Mouse (Mus musculus) cerebellum, postnatal 36 days (tissue): Measurements from ENCODE around the gene Rbm33.
A peak's percentile ranks its signal among the peaks of the same experiment; 100 is the strongest.

ENCODE experiments used
- DNase-seq, 2 experiments: peaks; one replicate each; pipeline ENCODE4 v3.0.0; 2021 to 2022; ENCODE audit warnings: mixed read lengths in 2 of 2

Gene Rbm33

DNA sequence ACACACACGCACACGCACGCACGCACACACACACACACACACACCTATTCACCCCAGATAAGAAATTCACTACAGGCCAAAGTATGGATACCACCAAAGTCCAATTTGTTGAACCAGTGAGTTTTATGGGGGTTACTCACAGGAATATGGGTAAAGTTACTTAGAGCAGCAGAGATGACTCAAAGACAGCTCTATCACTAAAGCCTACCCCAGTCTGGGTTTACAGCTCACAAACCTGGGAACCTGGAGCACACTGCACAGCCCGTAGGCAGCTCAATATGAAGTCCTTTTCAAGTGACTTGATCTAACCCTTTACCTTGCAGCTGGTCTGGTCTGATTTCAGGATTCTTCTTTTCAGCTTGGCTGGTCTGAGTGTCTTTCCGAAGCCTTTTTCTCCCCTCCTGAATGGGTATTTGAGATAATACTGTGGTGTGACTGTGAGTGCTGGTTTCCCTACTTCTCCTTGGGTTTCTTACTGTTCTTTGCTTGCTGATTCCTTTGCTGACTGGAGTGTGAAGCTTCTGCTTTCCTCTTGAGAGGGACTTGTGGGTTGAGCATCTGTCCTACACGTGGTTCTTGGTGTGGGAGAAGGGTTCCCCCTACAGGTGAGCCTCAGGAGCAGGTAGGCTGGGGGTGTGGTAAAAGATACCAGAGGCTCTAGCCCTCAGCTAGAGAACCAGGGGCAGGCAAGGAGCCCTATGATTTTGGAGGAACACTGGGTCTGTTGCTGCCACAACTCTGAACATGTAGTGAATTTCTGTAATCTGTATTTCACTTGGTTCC, 12.3 kb downstream of the Rbm33 start:
- peak; percentile 40 to 53 for DNase-seq

DNA sequence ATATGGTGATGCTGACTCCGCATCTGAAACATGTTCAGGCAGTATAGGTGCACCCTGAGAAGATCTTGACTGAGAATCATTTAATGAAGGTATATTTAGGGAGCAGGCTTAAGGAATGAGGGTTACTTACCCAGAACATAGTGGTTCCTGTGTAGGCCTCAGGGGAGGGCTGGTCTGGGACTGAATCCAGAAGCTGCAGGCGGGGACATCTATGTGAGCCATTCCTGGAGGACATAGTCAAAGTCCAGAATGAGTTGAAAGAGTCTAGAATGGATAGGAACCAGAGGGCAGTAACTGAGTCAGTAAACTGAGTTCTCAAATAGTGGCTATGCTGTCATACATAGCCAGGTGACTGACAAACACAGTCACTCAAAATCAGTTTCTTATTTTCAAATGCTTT, 16.8 kb downstream of the Rbm33 start:
- peak in 1 of 2 experiments; percentile 19 for DNase-seq

GRCm38 (mm10) chr5:28351857-28352513, 35.1 kb downstream of the Rbm33 start:
- no peak for DNase-seq

GRCm38 (mm10) chr5:28355614-28356013, 38.7 kb downstream of the Rbm33 start:
- no peak for DNase-seq

DNA sequence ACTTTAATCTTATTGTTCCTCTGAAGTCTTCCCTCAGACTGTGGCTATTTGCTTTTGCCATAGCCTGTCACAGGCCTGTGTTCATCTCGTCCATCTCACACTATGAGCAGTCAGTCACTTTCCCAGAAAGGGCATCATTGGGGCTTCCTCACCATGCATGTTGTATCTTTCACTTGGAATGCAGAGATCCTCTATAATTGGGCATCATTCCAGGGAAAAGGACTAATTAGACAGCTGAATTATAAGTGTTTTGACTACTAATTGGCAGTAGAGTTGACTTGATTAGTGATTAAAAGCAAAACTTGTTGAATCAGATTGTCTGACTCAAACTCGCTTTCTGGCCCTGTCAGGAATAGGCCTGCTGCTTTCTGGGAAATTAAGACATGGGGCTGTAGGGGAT, 43.8 kb downstream of the Rbm33 start:
- DNase-seq, result no peak

GRCm38 (mm10) chr5:28368056-28368455, 51.1 kb downstream of the Rbm33 start:
- DNase-seq, result peak in 1 of 2 experiments; percentile 11

- DNase-seq, result no peak
These were observed 53.9 kb downstream of the Rbm33 start for GRCm38 (mm10) chr5:28370836-28371235.

DNA sequence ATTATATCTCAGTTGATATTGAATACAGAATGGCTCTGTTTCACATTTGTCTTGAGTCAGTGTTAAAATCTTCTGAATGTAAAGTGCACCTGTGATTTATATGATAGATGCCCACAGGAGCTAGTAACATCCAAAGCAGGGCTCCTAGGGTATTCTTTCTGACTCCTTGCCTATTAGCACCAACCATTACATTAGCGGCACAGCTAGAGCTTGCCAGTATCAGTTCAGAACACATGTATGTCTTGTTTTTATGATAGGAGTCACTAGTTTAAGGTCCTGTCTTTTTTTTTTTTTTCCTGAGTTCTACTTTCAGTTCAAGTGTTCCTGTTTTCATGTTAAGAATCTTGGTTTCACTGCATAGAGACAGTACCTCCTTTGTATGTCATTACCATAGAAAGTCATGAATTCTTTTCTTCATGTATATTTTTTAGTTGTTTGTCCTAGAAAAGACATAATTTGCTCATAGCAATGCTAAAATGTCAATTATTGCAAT, 55.3 kb downstream of the Rbm33 start:
- DNase-seq, result no peak

DNA sequence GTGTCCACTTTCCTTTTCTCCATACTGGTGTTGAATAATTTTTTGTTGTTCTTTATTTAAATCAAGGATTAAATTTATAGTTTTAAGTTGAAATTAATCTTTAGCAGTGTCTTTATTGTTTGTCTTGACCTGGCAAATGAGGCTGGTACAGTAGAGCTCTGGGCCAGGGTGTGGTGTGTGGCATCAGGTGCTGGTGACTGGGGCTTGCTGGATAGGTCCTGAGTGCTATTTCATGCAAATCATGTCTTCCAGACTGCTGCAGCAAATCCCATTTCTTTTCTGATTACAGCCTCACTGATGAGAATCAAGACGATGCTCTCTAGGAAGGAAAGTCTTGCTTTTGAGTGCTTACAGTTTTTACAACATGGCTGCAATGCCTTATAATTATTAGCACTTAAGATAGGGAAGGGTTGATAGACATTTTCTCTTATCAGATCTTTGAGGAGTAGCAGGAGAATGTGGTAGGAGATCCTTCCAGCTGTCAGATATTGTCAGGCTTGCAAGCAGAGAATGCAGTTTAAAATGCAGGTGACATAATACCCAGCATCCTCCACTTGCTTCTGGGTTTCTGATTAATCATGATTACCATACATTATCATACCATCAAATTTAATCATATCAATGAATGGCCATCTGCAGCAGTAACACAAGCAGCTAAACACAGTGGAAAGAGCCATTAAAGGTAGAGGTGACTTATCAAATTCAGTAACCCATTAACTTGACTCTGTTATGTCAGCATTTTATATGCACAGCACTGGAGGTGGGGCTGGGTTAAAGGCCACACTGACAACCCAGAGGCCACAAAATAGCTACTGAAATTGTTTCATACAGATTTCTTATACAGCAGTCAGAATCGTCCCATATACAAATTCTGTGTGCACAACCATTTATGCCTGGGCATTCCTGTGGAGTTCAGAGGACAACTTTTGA, 56.8 kb downstream of the Rbm33 start:
- no peak for DNase-seq

DNA sequence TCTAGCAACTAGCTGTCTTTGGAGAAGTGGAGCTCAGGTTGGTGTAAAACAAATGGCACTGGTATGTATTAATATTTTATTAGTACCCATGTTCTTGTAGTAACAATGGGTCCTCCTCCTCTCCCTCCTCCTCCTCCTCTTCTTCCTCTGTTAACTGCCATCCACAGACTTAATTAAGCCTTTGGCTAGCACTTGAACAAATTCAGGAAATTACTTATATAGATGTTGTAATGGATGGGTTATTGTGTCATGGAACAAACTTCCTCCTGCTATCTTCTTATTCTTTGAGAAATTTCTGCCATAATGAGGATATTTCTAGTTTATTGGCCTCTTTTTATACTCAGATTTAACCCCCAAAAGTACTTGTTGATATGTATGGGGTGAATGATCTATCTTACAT, 60.4 kb downstream of the Rbm33 start:
- DNase-seq, result no peak

DNA sequence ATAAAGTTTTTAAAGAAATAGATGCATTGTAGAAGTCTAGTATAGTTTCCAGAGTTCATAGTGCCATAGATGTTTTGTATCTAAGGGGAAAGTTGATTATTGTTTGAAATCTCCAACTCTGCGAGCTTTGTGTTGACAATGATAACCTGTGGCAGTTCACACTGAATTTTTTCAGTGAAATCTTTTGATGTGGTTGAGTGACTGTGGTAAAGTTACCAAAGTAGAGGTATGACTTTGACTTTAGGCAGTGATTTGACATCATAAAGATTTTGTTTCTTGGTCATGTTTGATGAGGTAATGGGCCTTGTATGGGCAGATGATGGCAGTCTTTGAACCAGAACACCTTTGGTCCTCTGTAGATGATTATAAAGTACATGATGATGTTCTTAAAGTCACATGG, 65.4 kb downstream of the Rbm33 start:
- DNase-seq, result no peak

DNA sequence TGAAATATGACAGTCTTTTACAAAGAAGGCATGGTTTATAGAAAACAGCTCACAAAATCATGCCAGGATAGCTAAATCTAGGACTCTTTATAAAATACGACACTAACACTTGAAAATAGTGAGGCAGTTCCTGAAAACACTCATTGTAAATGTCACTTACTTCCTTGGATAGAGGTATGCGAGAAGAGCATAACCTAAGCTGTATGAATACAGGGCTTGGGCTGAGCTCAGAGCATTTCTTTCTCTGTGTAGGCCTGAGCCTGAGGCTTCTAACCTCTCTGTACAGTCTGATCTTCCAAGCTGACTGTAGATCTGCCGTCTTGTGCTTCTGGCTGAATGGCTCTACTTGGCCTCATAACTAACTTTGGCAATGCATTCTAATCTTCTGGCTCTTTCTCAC, 69.9 kb downstream of the Rbm33 start:
- DNase-seq, result peak in 1 of 2 experiments; percentile 1

DNA sequence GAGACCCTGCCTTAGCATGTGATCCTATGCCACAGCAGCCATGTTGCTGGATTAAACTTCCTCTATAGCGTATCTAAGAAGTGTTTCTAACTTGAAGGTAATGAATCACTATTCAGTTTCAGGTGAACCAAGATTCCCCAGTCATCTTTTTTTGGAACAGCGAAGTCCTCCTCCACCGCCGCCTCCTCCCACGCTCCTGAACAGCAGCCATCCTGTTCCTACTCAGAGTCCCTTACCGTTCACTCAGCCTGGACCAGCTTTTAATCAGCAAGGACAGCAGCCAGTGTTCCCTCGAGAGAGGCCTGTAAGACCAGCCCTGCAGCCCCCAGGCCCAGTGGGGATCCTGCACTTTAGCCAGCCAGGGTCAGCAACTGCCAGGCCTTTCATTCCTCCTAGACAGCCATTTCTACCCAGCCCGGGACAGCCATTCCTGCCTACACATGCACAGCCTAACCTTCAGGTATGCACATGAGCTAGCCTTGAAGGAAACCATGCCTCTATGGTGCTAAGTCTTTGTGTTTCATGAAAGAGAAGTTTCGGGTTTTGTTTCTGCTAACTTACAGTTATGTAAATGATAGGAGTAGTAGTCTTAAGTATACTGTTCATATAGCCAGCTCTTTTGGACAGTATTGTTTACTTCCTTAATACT, 70.7 kb downstream of the Rbm33 start:
- peak; percentile 23 to 25 for DNase-seq

GRCm38 (mm10) chr5:28388184-28388583, 71.3 kb downstream of the Rbm33 start:
- peak; percentile 76 to 85 for DNase-seq

- no peak for DNase-seq
These were observed 73.3 kb downstream of the Rbm33 start for GRCm38 (mm10) chr5:28390189-28390588.

- DNase-seq, result no peak
These were observed 80.4 kb downstream of the Rbm33 start for GRCm38 (mm10) chr5:28397344-28397743.

DNA sequence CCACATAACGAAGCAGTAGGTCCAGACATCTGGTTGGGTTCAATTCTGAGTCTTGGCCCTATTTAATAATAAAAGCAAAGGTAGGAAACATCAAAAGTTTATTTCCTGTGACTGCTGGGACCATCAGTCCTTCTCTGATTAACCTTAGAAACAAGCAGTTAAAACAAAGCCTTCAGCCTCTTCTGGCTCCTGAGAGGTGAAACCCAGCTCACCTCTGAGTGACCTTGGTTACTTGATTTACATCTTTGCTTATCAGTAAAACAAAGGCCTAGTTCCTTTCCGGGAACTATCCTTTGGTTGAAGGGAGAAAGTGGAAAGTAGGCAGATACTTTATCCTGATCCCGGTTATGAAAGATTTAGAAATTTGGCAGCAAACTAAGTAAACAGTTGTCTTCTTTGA, 81.8 kb downstream of the Rbm33 start:
- DNase-seq, result no peak

- DNase-seq, result no peak
These were observed 82.7 kb downstream of the Rbm33 start for GRCm38 (mm10) chr5:28399451-28400115.

GRCm38 (mm10) chr5:28402756-28403155, 85.8 kb downstream of the Rbm33 start:
- no peak for DNase-seq

DNA sequence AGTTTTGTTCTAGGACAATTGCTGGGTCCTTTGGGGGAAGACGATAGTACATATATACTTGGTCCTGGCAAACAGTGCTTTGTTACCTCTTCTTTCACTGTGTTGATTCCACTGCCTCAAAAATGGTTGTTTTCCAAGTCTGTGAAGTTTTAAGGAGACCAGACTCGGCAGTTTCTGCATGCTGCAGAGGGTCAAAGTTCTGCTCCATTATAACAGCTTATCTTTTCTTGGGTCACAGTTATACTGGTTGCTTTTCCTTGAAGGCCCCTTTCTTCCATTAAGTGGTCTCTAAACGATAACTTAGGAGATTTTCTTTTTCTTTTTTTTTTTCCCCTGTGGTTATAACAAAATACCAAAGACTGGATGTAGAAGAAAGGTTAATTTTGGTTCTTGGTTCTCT, 89.7 kb downstream of the Rbm33 start:
- DNase-seq, result no peak

DNA sequence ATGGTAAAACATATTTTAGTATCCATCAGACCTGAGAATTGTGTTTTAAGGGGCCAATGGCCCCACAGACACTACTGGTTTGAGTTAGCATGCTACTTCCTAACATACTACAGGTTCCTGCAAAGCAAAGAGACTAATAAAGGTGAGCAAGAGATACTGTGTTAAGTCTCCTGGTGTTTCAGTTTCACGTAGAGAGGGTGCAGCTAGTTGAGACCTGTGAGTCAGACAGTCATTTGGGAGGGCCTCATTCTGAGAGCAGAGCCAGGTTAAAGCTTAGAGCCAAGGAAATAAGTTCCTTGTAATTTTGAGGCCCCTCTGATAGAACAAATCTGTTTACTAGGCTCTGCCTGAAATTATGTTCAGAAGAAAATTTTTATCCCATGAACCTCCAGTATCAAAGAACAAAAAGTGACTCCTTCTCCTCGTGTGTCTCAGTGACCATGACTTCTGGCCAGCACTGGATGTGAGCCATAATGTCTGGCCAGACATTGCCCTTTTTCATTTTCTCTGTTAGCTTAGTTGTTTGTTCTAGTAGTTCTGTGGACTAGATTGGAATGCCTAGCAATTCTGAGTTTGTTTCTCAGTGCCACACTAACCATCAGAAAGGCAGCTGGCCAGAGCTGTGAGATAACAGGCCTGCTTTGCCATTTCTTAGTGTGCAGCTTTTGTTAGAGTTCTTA, 95.2 kb downstream of the Rbm33 start:
- no peak for DNase-seq
